Mouse (Mus musculus) thymus, postnatal 4 days (tissue): Measurements from ENCODE around the gene Banf1.
A peak's percentile ranks its signal among the peaks of the same experiment; 100 is the strongest.

Experiments used
- DNase-seq: peaks from one replicate; pipeline ENCODE4 v3.0.0; 2021

Banf1 gene

GRCm38 (mm10) chr19:5367053-5367359, at the start of gene Banf1:
Banf1 (minus strand) TSS chr19:5367168.
- DNase-seq, result no peak

GRCm38 (mm10) chr19:5414534-5414957, 47.6 kb upstream of the Banf1 start:
- no peak for DNase-seq

DNA sequence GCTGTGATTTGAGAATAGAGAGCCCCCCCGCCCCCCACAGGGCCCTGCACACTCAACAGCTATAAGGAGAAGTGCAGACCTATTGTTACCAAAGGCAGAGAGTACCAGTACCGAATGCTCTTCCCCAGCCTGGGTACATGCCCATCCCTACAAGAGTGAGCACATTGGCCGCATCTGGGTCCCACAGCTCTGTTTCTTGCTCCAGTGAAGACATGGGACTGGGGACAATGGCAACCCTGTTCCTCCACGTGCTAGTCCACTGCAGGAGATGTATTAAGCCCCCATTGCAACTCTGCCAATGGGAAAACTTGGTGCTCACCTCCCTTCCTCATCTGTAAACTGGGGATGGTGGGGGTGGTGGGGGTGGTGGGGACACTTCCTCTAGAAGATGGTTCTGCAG, 46.9 kb upstream of the Banf1 start:
- DNase-seq, result no peak

- DNase-seq, result no peak
Observed at GRCm38 (mm10) chr19:5411961-5412360, 45.0 kb upstream of the Banf1 start.

DNA sequence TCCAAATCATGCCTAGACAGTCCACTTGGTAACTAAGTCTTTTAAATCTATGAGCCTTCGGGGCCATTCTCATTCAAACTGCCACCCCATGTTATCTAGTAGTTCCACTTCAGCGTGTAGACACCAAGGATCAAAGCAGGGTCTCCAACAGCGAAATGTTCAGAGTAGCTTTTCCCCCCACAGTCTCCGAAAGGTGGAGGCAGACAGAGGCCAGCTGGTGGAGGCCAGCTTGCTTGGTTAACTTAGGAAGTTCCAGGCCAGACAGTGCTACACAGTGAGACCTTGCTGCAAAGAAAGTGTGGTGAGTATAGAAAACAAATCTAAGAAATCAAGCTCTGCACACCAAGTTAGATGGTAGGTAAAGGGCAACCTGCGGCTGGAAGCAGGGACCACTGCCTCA, 43.7 kb upstream of the Banf1 start:
- no peak for DNase-seq

DNA sequence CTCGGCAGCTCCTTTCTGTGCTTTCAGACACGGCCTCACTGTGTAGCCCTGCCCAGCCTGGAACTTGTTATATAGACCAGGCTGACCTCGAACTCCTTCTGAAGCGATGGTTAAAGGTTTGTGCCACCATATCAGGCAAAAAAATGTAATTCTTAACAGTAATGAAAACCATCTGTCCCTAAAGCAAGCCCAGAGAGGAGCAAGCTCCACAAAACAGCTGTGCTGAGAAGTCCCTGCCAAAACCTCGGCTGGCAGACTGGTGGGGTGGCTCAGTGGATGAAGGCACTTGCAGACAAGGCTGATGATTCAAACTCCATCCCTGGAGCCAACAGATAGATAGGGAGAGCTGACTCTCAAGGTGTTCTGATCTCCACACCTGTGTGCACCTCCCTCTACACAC, 42.1 kb upstream of the Banf1 start:
- DNase-seq, result no peak

- no peak for DNase-seq
Observed at GRCm38 (mm10) chr19:5408057-5409001, 41.4 kb upstream of the Banf1 start.

- peak; percentile 80 for DNase-seq
Observed at GRCm38 (mm10) chr19:5407133-5407532, 40.2 kb upstream of the Banf1 start.

DNA sequence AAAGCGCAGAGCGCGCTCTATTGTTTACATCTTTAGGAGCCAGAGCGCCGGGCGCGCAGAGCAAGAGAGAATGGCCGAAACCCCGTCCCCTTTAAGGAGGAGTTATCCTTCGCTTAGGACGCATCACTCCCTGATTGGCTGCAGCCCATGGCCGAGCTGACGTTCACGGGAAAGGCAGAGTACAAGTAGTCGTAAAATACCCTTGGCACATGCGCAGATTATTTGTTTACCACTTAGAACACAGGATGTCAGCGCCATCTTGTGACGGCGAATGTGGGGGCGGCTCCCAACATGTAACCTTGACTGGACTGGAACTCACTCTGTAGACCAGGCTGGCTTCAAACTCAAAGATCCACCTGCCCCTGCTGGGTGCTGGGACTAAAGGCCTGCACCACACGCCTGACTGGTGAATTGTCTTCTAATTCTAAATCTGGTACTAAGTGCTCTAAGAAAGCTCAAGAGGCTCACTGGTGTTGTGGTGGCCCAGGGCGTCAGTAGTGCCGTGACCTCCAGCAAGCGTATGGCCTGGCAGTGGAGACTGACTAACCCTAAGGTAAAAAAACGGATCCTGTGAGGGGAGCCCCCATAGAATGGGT, 39.7 kb upstream of the Banf1 start:
- DNase-seq, result peak; percentile 45

- no peak for DNase-seq
Observed at GRCm38 (mm10) chr19:5405924-5406323, 39.0 kb upstream of the Banf1 start.

- peak; percentile 9 for DNase-seq
Observed at GRCm38 (mm10) chr19:5402293-5402692, 35.3 kb upstream of the Banf1 start, which contains the start of gene Tsga10ip. Tsga10ip (minus strand) TSS chr19:5402526.

DNA sequence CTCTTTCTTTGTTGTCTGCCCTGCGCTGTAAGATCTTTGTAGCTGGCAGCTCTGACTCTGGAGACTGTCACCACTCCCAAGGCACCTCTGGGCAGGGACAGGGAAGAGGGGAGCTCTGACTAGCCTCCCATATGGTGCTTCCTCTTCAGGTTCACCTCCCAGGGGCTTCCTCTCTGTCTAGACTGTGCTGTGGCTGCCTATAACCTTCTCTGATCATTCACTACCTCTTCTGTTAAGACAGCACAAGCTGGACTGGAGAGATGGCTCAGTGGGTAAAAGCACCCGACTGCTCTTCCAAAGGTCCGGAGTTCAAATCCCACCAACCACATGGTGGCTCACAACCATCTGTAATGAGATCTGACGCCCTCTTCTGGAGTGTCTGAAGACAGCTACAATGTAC, 34.1 kb upstream of the Banf1 start:
- DNase-seq, result peak; percentile 37

GRCm38 (mm10) chr19:5395371-5395770, 28.4 kb upstream of the Banf1 start:
- no peak for DNase-seq

- no peak for DNase-seq
Observed at GRCm38 (mm10) chr19:5394168-5394567, 27.2 kb upstream of the Banf1 start.

DNA sequence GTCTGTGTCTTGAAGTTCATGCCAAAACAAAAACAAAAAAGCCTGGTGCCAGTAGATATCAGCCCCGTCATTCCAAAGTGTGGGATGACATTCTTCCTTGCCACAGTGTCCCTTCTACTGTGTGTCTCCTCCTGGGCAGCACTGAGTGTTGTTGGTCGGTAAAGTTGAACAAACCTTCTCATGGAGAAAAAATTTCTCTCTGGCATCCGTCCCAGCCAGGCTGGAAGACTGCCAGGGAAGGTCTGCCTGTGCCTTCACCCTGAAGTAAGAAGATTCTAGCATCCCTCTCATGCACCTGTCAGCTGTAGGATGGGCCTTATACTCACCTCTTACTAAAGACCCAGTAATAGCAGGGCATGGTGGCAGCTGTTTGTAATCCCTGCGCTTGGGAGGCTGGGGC, 25.9 kb upstream of the Banf1 start:
- DNase-seq, result no peak

- DNase-seq, result peak; percentile 61
Observed at GRCm38 (mm10) chr19:5390416-5390815, 23.4 kb upstream of the Banf1 start.

GRCm38 (mm10) chr19:5389647-5390046, 22.7 kb upstream of the Banf1 start:
- peak; percentile 81 for DNase-seq

GRCm38 (mm10) chr19:5388588-5389242, 21.7 kb upstream of the Banf1 start, which contains the start of gene Sart1:
Sart1 (minus strand) TSS chr19:5388703.
- DNase-seq, result peak; percentile 94

DNA sequence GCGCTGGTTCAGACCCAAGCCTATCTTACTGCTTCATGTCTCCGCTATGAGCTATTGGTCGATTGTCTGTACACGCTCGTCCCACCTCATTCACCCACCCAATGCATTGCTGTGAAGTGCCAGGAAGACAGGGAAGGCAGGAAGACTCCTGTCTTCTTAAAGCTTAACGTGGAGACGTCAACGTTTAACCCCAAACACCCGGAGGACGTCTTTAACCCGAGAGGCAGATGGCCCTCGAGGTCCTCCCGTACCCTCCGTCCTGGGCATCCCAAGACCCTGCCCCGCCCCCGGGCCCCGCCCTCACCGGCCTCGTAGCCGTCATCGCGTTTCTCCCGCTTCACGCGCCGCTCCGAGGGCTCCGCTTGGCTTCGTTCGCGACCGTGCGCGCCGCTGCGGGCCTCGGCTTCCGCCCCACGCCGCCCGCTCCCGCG, 21.1 kb upstream of the Banf1 start:
- peak; percentile 73 for DNase-seq

- no peak for DNase-seq
Observed at GRCm38 (mm10) chr19:5384715-5385114, 17.7 kb upstream of the Banf1 start.

DNA sequence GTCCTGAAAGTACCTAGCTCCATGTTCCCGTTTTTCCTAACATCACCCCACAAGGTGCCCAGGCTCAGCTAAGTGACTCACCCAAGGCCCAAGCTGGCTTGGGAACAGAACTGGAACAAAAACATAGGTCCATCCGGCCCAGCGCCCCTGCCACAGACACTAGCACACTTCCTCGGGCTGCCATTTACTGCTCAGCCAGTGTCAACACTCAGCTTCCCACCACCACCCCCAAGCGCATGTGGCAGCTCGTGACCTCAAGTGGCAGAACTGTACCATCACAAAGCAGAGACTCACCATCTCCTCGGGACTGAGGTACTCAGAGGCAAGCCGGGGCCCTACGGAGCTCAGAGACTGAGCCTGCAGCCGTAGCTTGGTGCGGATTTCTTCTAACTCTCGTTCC, 16.4 kb upstream of the Banf1 start:
- no peak for DNase-seq

DNA sequence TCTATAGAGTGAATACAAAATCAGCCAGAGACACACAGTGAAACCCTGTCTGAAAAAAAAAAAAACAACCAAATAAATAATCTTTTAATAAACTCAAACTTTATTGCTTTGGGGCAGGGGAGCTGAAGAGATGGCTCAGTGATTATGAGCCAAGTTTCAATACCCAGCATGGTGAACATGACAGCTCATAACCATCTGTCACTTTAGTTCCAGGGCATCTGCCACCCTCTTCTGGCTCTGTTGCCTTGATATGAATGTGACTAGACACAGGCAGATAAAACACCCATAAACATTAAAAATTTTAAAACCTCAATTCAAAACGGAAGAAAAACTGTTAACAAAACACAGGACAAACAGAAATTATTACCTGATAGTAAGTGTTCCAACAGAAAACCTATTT, 10.5 kb upstream of the Banf1 start:
- DNase-seq, result no peak

DNA sequence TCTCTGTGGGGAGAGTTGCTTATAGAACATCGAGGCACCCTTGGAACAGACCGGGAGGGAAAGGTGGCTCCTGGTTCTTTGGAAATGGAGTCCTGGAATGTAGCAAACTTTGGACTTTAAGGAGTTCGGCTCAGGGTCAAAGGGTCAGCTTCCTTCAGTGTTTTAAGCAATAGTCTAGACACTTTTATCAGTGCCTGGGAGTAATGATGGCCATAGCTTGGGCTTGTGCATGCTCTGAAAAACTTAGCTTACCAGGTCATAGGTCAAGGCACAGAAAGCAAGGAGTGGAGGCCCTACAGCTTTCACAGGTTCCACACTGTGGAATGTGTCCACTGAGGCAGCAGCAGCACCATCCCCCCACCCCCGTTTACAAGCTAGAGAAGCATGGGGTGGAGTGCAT, 7.8 kb upstream of the Banf1 start:
- no peak for DNase-seq

DNA sequence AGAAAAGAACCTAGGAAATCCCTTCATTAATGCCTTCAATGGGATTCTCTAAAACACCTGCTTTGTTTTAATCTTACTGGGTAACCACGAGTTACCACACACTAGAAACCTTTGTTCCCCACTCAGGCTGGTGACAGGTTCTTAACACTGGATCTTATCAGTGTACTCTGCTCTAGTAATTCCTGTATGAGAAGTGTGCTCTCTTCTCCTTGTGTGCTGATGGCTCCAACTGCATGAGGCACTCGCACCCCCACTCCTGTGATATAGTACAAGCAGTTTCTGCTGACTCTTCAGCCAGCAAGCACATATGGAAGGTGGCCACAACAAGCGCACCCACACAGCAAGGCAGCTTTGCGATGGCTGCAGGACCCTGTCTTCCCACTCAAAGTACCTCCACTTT, 7.2 kb upstream of the Banf1 start:
- no peak for DNase-seq
